Mouse (Mus musculus) NIH3T3 (cell line): ENCODE measurements at regions not wholly inside any gene's neighbourhood (a gene's known extent, or its start where the extent isn't known, plus 50 kb on each side); places are given as distances from the start of the nearest gene placed in this dataset.

ENCODE experiments used
- DNase-seq: peaks from one replicate; pipeline ENCODE4 v3.0.0-alpha.2; 2012; ENCODE audit warnings: low read depth

- DNase-seq = peak; percentile 31
Observed at GRCm38 (mm10) chr6:7941786-7942185, 97.1 kb downstream of the C1galt1 start.

GRCm38 (mm10) chr6:7943192-7943591 is 98.5 kb downstream of the C1galt1 start:
- DNase-seq = no peak

GRCm38 (mm10) chr6:7943656-7944055 is 99.0 kb downstream of the C1galt1 start:
- DNase-seq = no peak
